Mouse (Mus musculus): ENCODE measurements around the gene Zfp874a.

Zfp874a gene

DNA sequence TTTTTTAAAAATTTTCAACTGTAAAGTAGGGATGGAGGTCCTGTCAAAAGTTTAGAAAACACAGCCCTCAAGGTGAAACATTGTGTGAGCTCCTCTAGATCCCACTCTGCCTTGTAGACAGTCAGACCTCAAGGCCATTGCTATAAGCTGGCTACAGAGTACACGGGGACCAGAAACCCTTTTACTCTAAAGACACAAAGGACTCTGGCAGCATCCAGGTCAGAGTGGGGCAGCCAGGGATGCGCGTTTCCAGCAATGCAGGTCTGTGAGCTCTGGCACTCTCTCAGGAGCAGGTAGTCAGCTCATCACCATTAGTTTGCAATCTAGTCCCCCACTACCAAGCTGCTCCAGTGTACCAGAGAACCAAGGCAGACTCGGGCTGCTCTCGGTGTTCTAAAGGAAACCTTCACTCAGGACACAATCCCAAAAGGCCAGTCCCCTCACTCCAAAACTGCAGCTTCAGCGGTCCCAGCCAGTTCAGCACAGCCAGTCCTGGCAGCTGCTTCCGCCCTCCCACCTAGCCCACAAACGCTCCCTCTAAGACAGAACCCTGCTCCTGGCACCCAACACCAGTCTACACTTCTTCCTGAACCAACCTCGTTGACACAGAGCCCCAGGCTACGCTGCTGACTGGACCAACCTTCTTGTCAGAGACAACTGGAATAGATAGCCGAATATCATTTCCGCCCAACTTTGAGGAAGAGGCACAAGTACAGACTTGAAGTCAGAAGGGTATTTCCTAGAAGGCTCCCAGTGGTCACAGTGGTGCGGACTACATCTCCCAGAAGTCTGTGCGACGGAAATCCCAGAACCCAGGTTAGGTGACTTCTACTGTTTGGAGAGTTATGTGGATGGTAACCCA, 76.1 kb downstream of the Zfp874a start, which contains the start of the genes Gm28041 and Zfp456:
Gene Gm28041 (minus strand): TSS at position 684 of the 862 bp plus-strand sequence.
Gene Zfp456 (minus strand): TSS at position 761 of the 862 bp plus-strand sequence.
- peak; percentile 46 to 66 for DNase-seq

Measured in cerebellum, postnatal 25 days (tissue).